Mouse (Mus musculus) skeletal muscle tissue, adult 2 months (tissue): ENCODE measurements around the gene Atp6v0a2.
"Not testable (repeated sequence)": the region's sequence is repeated elsewhere in the genome, so short reads cannot be mapped to it uniquely, and the experiment has no call there.

Source experiments
- DNase-seq: peaks from one replicate; pipeline ENCODE4 v3.0.0-alpha.2; 2012; ENCODE audit warnings: low read depth, low spot score

The Atp6v0a2 gene

DNA sequence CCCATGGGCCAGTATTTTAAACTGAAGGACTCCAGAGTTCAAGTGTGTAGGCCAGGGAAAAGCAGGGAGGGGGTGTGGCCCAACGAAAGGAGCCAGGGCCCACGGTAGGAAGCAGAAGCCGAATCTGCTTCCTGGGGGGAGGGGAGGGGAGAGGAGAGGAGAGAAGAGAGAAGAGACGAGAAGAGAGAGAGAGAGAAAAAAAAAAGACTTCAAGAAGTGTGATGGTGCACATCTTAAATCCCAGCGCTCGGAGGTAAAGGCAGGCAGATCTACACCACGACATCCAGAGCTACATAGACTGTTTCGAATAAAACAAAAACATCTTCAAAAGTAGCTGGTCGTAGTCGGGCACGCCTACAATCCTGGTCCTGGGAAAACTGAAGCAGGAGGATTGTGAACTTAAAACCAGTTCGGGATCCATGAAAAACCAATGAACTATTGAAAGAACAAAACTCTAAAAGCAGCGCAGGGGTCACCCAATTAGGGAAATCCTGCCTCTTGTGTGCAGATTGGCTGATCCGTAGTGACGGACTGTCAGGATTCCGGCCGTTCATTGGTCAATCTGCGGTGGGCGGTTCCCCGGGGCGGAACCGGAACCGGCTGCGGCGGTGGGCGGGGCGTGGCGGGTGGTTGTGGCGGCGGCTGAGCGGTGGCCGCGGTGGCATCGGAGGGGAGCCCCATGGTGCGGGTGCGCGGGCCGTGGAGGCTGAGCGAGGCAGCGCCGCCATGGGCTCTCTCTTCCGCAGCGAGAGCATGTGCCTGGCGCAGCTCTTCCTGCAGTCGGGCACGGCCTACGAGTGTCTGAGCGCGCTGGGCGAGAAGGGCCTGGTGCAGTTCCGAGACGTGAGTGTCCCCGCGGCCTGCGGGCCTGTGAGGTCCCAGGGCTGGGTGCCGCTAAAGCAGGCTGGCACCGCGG is at the start of gene Atp6v0a2:
Gene Atp6v0a2 (plus strand): TSS at position 129 of the 916 bp plus-strand sequence.
- peak; percentile 82 for DNase-seq

DNA sequence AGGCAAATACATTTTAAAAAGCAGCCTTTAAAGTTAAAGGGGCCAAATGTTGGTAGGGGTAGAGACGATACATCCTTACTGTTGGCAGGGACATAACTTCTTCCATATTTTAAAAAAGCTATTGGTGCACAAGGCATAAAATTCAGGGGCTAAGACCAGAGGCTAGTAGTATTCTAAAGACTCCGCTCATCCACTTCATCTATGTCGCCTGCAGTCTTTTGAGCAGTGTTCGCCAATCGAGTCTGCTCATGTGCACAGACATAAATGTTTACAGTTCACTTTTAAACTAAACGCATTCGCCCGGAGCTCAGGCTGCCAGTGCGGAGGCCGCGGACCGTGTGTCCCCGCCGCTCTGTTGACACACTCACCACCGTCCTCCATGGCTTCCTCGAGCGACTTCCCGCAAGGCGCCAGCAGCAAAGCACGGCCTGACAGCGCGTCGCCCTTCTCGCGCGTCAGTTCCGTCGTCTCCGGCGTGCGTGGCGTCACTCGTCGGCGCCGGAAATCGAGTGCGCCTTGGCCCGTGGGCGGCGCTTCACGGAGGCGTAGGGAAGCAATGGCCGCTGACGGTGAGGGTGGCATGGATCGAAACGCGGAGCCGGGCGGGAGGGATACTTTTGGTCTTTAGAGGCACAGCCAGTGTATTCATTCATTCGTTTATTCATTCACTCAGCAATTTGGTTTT is 49.6 kb upstream of the Atp6v0a2 start, which contains the start of the genes Eif2b1 and Gtf2h3:
Gene Eif2b1 (minus strand): TSS at position 499 of the 685 bp plus-strand sequence.
Gene Gtf2h3 (plus strand): TSS at position 508 of the 685 bp plus-strand sequence.
- peak; percentile 89 for DNase-seq

DNA sequence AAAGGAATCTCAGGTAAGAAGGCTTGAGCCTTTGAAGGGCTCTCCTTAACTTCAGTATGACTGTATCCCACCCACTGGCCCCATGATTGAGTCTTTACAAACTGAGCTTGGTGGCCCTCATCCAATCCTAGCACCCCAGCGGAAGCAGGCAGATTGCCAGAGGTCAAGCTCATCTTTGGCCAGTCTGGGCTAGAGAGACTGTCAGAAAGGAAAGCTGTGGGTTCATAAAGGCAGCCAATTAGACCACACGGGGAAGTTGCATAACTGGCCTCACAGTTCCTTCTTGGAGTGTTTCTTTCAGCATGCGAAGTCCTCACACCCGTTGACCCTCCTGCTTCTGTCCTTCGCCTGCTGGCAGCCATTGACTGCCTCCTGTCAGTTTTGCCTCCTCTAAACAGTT is 45.9 kb upstream of the Atp6v0a2 start:
- DNase-seq = peak; percentile 19

DNA sequence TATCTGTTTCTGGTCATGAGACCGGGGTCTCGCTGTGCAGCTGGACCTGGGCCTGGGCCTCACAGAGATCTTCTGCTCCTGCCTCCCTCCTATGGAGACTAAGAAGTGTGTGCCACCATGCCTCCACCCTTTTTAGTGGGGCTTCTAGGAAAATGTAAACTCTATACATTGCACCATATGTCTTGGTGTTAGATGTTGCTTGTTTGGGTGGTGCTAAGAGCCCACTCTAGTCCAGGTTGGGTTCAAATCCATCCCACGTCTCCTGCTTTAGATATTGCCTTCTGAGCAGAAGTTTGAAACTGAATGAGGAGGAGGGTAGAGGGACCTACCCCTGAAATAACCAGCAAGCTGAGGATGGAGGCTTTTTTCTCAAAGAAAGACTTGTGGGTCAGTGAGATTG is 35.6 kb upstream of the Atp6v0a2 start:
- no peak for DNase-seq

DNA sequence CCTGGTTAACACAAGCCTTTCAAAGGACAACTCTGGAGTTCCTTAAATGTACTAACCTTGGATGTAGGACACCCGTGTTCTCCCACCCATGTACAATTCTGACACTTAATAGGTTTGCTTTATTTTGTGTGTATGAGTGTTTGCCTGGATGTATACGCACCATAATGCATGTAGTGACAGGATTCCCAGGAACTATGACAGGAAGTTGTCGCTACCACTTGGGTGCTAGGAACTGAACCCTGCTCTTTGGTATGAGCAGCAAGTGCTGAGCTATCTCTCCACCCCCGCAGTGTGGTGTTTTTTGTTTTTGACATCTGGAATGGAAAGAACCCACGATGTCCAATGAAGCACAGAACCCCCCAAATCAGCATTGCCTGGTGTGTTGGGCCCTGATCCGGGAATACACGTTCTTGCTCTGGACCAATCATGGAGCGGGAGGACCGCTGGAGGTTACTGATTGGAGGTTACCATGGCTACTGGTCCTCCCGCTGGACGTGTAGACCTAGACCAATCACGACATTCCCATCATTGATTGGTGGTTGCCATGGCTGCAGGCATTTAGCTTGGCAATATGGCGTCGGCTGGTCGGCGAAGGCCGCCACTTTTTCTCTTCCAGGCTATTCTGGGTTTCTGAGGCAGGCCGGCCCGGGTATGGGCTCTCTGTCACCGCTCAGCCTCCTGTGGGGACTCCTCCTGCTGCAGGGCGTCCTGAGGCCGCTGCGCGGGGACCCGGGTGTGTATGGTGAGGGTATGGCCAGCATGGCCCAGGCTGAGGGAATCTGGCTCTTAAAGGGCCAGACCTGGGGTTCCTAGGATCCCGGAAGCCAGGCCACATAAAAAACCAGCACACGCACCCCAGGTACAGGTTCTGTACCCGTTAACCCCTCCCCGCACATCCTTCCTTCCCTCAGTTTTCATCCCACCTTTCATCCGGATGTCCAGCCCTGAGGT is 29.9 kb upstream of the Atp6v0a2 start:
- peak; percentile 97 for DNase-seq

DNA sequence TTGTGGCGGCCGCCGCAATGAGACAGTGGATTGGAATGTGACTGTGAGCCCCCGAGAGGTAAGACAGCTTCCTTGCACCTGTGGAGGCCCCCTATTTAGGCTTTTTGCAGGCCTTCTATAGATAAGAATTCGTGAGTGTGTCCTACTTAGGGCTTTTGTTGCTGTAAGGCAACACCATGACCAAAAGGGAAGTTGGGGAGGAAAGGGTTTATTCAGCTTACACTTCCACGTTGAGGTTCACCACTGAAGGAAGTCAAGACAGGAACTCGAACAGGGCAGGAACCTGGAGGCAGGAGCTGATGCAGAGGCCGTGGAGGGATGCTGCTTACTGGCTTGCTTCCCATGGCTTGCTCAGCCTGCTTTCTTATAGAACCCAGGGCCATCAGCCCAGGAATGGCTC is 28.6 kb upstream of the Atp6v0a2 start:
- not testable (repeated sequence) for DNase-seq

DNA sequence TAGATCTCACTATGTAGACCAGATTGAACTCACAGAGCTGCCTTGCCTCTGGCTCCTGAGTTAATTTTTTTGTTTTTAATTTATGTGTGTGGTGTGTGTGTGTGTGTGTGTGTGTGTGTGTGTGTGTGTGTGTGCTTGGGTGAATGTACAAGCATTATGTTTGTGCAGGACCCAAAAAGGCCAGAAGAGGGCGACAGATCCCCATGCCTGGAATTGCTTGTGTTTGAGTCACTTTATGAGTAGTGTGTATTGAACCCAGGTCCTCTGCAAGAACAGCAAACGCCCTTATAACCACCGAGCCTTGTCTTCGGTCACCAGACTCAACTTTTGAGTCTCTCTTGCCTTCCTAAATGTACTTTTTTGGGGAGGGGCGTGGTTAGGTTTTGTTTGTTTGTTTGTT is 26.0 kb upstream of the Atp6v0a2 start:
- DNase-seq = no peak

DNA sequence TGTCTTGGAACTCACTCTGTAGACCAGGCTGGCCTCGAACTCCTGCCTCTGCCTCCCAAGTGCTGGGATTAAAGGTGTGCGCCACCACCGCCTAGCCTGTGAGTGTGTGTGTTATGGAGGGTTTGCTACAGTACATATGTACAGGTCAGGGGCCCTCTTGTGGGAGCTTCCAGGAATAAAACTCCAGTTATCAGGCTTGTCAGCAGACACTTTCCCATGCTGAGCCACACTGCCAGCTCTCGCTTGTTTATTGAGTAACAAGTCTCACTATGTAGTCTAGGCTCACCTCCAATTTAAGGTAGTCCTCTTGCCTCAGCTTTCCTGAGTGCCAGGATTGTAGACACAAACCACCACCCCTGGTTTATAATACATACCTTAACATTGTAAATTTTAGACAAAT is 24.1 kb upstream of the Atp6v0a2 start:
- no peak for DNase-seq

DNA sequence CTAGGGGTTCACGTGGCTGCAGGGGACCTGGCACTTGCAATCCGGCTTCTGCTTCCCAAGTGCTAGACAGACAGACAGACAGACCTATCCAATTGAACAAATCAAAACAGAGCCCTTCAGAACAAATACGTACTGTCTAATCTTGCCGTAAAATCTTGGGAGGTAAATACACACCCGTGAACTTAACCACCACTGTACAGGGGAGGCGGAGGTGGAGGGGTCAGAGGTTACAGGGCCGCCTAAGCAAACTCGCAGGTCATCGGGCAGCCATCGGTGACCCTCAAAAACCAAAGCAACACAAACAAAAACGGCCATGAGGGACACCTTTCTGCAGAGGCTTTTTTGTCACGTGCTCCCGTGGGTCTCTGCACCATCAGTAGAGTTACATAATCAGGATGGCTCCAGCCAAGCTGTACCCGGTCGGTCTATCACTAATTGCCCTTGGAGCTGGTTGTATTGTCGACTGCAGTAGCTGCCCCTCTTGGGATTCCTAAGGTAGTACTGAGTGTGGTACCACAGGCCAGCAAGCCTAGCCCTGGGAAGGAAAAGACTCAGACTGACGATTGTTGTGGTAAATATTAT is 23.2 kb upstream of the Atp6v0a2 start:
- no peak for DNase-seq

DNA sequence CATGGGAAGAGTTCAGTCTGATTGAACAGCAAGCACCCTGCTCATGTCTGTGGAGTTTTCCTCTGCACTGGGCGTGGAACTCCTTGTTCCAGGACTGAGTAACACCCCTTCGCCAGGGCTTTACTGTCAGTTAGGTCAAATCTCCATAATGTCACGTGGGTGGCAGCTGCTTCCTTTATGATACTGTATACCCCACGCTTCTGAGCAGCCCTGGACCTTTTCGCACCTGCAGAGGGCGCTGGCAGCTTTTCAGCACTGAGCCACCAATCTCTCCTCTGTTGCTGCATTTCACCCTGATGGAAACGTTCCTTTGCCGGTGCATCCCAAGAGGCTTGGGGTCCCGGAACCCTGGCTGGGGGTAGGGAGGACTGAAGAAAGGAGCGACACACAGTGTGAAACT is 17.4 kb upstream of the Atp6v0a2 start:
- DNase-seq = no peak

DNA sequence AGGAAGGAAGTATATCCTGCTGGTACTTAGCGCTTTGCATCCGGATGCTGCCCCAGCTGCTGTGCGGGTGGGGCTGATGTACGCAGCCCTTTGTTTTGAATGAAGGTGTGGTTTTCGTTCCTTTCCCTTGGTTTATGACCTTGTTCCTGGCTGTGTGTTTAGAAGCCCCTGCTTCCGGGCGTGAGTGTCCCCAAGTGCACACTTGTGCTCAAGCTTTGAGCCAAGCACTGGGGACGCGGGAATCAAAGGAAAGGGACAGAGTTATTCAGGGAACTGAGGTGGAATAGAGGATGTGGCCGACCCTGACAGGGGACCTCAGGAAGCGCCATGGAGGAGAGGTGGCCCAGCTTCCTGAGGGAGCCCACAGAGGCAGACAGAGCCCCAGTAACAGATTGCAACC is 13.7 kb upstream of the Atp6v0a2 start:
- DNase-seq = no peak

DNA sequence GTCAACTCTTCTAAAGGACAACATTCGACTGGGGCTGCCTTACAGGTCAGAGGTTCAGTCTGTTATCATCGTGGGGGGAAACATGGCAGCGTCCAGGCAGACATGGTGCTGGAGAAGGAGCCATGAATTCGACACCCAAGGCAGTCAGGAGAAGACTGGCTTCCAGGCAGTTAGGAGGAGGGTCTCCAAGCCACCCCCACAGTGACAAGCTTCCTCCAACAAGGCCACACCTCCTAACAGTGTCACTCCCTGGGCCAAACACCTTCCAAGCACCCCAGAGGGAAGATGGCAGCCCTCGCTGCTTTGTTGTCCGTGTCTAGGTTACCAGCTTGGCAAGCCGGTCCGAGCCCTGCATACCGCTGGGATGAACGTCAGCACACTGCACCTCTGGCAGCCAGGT is 9.7 kb upstream of the Atp6v0a2 start:
- no peak for DNase-seq

DNA sequence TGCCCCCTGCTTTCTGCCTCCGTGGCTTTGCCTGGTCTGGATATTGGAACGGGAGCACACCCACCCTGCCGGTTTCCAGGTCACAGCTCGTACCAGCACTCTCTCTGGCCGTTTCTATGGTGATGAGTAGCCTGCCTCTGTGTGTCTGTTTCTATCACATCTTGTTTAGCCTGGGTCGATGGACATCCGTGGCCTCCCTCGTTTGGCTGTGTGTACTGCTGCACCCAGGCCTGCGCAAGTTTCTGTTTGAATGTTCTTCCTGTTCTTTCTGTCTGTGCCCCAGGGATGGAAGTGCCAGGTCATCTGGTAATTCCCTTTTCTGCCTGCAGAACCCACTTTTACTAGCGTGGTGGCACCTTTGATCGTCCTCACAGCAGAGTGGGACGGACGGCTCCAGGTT is 7.0 kb upstream of the Atp6v0a2 start:
- no peak for DNase-seq

DNA sequence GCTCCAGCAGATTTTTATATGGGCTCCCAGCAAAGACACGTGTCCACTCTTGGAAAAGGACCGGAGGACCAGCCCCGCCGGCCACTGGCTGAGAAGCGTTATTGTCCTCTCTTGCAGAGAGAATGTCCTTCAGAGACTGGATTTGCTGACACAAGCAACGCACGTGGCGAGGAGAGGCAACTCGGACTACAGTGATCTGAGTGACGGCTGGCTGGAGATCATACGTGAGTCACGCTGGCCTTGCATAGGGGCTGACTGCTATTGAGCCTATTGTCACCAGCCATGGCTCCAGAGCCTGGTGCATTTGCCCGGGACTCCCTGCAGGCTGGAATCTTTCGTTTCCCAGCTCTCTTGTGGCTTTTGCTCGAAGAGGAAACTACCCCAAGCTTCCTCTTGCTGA is 5.5 kb upstream of the Atp6v0a2 start:
- DNase-seq = no peak

DNA sequence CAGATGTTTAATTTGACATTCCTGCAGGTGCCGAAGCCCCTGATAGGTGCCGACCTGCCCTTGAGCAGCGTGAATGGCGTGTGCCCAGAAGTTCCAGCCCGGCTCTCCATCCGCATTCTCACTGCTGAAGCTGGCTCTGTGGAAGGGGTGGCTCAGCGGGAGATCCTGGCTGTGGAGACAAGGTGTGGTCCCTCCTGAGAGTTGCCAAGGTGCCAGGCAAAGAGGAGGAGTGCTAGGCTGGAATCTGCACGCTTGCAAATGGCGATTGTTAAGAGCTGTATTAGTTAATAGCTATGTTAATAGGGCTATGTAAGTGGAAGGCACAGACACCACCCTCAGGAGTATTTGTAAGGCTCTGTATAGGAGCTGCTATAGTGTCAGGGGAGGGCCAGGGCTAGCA is 4.1 kb upstream of the Atp6v0a2 start:
- no peak for DNase-seq

DNA sequence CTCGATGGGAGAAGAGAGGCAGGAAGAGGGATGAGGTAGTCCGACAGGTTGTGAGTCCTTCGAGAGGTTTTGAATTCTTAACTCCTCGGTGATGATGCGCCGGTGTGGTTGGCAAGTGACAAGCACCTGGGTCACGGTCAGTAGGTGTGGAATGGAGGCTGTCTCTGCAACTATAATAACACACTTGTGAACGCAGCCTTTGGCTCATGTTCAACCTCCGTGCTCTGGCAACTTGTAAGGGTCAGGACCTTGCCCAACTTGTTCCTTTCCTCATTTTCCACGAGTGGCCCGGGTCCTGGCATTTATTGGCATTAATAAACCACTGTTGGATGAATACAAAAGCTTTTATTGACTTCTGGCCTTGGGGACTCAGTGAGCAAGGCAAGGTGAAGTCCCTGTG is 1.3 kb downstream of the Atp6v0a2 start:
- no peak for DNase-seq

DNA sequence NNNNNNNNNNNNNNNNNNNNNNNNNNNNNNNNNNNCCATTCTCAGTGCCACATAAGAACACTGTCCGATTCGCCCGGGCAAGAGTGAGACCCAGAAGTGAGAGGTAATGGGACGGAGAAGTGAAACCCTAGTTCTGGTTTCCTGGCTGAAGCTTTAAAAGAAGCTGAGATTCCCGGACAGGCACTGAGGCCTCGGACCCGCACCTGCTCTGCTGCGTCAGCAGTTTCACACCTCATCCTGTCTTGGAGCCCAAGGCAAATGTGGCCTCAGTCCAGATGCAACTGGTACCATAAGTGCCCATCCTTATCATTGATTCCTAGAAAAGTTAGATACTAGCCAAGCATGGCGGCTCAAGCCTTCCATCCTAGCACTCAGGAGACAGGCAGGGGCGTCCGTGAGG is 3.3 kb downstream of the Atp6v0a2 start:
- no peak for DNase-seq

DNA sequence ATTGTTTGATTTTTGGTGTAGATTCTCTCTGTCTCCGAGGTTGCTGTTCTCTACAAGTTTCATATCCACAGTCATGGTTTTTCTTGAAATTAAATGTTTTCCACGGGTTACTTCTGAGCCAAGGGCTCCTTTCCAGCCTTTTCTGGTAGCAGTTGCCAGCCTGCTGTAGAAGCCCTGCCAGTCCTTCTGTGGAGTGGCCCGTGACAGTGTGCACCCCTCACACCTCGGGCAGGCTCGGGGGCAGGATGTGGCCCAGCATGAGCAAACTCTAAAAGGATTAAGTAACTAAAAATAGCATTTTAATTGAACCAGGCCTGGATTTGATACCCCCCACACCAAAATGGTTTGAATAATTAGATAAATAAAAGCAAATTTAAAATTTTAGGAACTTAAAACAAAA is 4.1 kb downstream of the Atp6v0a2 start:
- DNase-seq = no peak

DNA sequence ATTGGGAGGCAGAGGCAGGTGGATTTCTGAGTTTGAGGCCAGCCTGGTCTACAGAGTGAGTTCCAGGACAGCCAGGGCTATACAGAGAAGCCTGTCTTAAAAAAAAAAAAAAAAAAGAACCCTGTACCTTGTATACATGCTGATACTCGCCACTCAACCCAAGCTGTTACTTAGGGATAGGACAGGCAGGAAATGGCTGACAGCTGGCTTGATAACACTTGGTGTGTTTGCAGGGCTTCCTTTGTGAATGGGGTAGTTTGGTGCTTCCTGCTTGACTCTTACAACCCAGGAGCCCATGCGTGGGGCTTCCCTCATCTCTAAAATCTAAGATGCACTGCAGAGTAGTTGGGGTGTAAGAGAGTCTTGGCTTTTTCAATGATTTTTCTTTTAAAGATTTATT is 5.0 kb downstream of the Atp6v0a2 start:
- DNase-seq = no peak

DNA sequence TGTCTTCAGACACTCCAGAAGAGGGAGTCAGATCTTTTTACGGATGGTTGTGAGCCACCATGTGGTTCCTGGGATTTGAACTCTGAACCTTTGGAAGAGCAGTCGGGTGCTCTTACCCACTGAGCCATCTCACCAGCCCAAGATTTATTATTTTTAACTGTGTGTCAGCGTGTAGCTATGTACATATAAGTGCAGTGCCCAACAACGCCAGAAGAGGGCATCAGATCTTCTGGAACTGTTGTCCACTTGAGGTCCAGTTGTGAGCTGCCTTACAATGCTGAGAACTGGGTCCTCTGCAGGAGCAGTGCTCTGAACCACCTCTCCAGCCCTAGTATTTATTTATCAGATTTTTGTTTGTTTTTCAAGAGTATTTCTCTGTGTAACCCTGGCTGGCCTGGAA is 6.7 kb downstream of the Atp6v0a2 start:
- DNase-seq = not testable (repeated sequence)

DNA sequence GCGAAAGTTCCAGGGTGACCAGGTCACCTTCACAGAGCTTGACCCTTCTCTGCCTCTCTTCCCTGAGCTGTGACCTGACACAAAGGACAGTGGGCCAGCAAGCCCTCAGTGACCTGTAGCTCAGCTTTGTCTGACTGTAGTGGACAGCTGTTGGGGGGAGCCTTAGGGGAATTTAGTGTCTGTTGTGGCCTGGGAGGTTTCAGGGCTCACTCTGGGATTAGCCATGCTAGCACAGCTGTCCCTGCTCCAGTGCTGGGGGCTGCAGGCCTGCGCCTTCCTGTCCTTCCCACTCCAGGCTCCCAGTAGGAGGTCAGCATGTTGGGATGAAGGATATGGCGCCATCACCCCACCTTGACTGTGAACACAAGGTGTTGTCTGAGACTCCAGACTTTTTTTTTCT is 7.8 kb downstream of the Atp6v0a2 start:
- no peak for DNase-seq
